Mouse (Mus musculus): ENCODE results near the gene Ifitm6.

DNA sequence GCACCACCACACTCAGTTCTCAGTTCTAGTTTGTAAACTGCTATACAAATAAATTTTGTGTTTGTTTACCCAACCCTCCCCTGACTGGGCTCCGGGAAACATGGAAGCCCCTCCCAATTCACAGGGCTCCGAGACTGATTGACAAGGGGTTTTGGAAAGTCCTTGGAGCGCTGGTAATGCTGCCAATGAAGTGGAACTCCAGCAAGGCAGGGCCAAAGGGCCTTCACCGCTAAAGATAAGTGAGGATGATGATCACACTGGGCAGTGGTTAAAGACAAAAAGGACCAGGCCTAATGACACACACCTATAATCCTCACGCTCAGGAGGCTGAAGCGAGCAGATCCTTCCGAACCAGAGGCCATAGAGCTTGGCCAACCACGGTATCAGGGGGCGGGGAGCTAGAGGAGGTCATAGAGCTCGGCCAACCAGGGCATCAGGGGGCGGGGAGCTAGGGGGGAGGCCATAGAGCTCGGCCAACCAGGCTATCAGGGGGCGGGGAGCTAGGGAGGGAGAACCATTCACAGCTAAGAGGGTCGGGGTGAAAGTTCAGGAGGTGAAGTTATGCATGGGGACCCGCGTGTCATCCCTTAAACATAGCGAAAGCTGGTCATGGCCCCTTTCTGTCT, 33.4 kb upstream of the Ifitm6 start:
- TF ChIP-seq CTCF (IDR thresholded peaks at IDR 0.05; ENCODE audit: borderline replicate concordance, insufficient read depth, low read length): no peak
- no peak for TF ChIP-seq POLR2A (IDR thresholded peaks at IDR 0.05; ENCODE audit: low read depth, low read length)
